Mouse (Mus musculus) heart, postnatal 36 days (tissue): ENCODE data around the gene Arhgap40. TPM values are rescaled to one million over a fixed set of nuclear protein-coding genes. Genes with fewer than 3 reads are reported as not detected.
A peak's percentile ranks its signal among the peaks of the same experiment; 100 is the strongest.

ENCODE experiments used
- DNase-seq, 2 experiments: peaks; one replicate each; pipeline ENCODE4 v3.0.0; 2021 to 2022
- intact Hi-C: fragments of 180-260 bp; cut with DNase I; formaldehyde crosslinking; loops from one replicate; pipeline ENCODE4 v1.15.1; 2025
- total RNA-seq, 2 experiments: library from RNA; stranded (reverse); gene quantifications; 2 replicates each; pipeline ENCODE4 v1.2.3; 2021

The Arhgap40 gene
- total RNA-seq, 2 experiments from 2014 or later = not detected

- intact Hi-C loops = loop anchor here (1.0 to 2.0 kb wide), 2 partner anchors 83 to 316 kb away; no protein-coding TSS in a partner anchor
- peak; percentile 53 to 71 for DNase-seq
Measured at GRCm38 (mm10) chr2:158546751-158547150, 34.2 kb downstream of the Arhgap40 start.

GRCm38 (mm10) chr2:158550067-158550466, 37.5 kb downstream of the Arhgap40 start:
- intact Hi-C loops = loop anchor here (1.0 to 5.0 kb wide), 3 partner anchors 79 to 197 kb away; no protein-coding TSS in a partner anchor
- peak; percentile 65 to 84 for DNase-seq

- intact Hi-C loops = loop anchor here (5.0 kb wide), 1 partner anchor 193 kb away; no protein-coding TSS in a partner anchor
- DNase-seq = no peak
Measured at GRCm38 (mm10) chr2:158554366-158554765, 41.8 kb downstream of the Arhgap40 start.

GRCm38 (mm10) chr2:158555252-158555651, 42.7 kb downstream of the Arhgap40 start:
- intact Hi-C loops = no loop called here

GRCm38 (mm10) chr2:158555812-158556211, 43.2 kb downstream of the Arhgap40 start:
- DNase-seq = no peak
- intact Hi-C loops = no loop called here

More at GRCm38 (mm10) chr2:158555252-158555651, 42.7 kb downstream of the Arhgap40 start:
- DNase-seq = peak; percentile 32

GRCm38 (mm10) chr2:158556225-158556624, 43.6 kb downstream of the Arhgap40 start:
- intact Hi-C loops = no loop called here

GRCm38 (mm10) chr2:158556750-158557149, 44.2 kb downstream of the Arhgap40 start:
- DNase-seq = no peak
- intact Hi-C loops = no loop called here

More at GRCm38 (mm10) chr2:158556225-158556624, 43.6 kb downstream of the Arhgap40 start:
- DNase-seq = peak; percentile 66 to 79

GRCm38 (mm10) chr2:158559945-158560344, 47.3 kb downstream of the Arhgap40 start:
- intact Hi-C loops = no loop called here
- no peak for DNase-seq

- DNase-seq = no peak
- intact Hi-C loops = no loop called here
Measured at GRCm38 (mm10) chr2:158560801-158561200, 48.2 kb downstream of the Arhgap40 start.

GRCm38 (mm10) chr2:158561371-158562144, 49.0 kb downstream of the Arhgap40 start:
- intact Hi-C loops = no loop called here
- no peak for DNase-seq

- intact Hi-C loops = no loop called here
Measured at GRCm38 (mm10) chr2:158570421-158571081, 58.0 kb downstream of the Arhgap40 start.

GRCm38 (mm10) chr2:158579979-158580378, 67.4 kb downstream of the Arhgap40 start:
- intact Hi-C loops = no loop called here
- DNase-seq = no peak

More at GRCm38 (mm10) chr2:158570421-158571081, 58.0 kb downstream of the Arhgap40 start:
- DNase-seq = peak; percentile 21

- intact Hi-C loops = no loop called here
- peak; percentile 10 to 11 for DNase-seq
Measured at GRCm38 (mm10) chr2:158584621-158585358, 72.2 kb downstream of the Arhgap40 start.

GRCm38 (mm10) chr2:158588524-158589271, 76.1 kb downstream of the Arhgap40 start:
- intact Hi-C loops = no loop called here
- no peak for DNase-seq

- DNase-seq = no peak
- intact Hi-C loops = no loop called here
Measured at GRCm38 (mm10) chr2:158590495-158590894, 77.9 kb downstream of the Arhgap40 start.

- intact Hi-C loops = no loop called here
- DNase-seq = no peak
Measured at GRCm38 (mm10) chr2:158591286-158591685, 78.7 kb downstream of the Arhgap40 start.

- intact Hi-C loops = no loop called here
Measured at GRCm38 (mm10) chr2:158593371-158593770, 80.8 kb downstream of the Arhgap40 start.

GRCm38 (mm10) chr2:158595103-158595502, 82.5 kb downstream of the Arhgap40 start:
- no peak for DNase-seq
- intact Hi-C loops = no loop called here

More at GRCm38 (mm10) chr2:158593371-158593770, 80.8 kb downstream of the Arhgap40 start:
- no peak for DNase-seq

GRCm38 (mm10) chr2:158595577-158595976, 83.0 kb downstream of the Arhgap40 start:
- intact Hi-C loops = no loop called here

GRCm38 (mm10) chr2:158596803-158597202, 84.2 kb downstream of the Arhgap40 start:
- intact Hi-C loops = no loop called here
- DNase-seq = no peak

More at GRCm38 (mm10) chr2:158595577-158595976, 83.0 kb downstream of the Arhgap40 start:
- DNase-seq = no peak
